Mouse (Mus musculus) yolk sac, embryonic 10.5 days (tissue): ENCODE results near the gene Zfp36.

Experiments used
- DNase-seq: peaks from one replicate; pipeline ENCODE4 v3.0.0-alpha.2; 2017; ENCODE audit warnings: low spot score

The Zfp36 gene

DNA sequence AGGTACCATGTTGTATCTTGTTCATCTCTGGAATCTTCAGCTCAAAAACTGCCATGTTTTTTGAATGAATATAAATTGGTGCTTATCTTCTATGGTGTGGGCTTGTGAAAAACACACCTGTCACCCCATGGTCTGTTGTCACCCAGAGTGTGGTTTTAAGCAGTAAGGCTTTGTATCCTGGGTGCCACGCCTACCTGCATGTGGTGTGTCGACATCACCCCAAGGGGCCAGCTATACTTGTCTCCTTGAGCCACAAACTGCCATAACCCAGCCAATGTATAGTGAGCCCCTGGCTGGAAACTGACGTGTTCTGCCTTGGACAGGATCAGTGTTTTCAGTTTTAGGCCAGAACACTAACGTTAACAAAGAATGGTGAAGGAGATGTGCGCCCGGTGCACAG is 4.1 kb upstream of the Zfp36 start:
- DNase-seq = no peak

DNA sequence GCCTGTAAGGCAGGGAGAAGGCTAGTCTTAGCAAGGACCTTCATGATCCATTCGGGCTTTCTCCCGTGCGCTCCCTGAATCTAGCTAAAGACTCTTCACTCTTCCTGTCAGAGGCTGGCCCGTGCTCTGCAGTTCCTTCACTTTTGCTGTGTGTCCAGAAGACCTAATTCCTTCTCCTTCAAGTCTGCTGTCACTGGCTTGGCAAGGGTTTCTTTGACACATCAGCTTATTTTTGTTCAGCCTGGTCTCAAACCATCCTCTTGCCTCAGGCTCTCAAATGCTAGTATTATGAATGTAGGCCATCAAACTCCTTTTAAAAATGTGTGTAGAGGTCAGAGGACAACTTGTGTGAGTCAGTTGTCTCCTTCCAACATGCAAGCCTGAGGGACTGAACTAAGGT is 3.6 kb upstream of the Zfp36 start:
- DNase-seq = no peak

DNA sequence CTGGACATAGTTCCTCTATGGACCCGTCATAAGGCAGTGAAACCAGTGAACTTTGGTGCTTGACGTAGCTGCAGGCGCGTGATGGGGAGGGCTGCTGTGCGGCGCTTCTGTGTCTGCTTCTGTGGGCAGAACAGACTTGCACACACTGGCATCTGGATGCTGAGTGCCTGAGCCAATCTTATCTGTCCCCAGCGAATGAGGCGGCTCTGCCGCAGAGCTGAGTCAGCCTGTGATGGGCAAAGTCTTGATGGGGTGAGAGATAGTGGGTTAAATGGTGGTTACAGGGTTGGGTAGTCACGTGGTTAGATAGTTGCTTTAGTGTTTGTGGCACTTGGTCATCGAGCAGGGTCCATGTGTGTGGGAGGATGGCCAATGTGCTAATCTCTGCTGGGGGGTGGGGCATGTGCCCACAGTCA is 2.9 kb upstream of the Zfp36 start:
- DNase-seq = peak; percentile 82

DNA sequence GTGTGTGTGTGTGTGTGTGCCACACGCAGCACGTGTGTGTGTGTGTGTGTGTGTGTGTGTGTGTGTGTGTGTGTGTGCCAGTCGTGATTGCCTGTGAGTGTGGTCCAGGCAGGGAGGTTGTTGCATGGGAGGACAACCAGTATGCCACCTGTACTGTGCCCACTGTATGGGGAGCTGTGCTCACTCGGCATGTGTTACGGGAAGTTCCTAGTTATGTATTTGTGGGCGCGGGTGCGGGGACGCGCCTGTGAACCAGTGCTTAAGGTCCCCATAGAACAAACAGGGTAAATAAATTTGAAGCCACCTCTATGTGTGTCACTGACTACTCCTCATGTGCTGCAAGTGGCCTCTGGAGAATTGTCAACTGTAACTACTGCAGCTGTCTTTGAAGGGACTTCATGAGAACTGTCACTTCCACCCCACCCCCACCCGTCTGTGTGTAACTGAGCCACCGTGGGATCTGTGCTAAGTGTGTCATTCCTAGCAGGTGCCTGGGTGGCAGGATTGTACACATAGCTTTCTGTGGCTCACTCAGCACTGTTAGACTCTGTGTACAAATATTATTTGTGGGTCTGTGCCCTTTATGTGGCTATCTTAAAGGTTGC is 2.4 kb upstream of the Zfp36 start:
- DNase-seq = peak; percentile 36

DNA sequence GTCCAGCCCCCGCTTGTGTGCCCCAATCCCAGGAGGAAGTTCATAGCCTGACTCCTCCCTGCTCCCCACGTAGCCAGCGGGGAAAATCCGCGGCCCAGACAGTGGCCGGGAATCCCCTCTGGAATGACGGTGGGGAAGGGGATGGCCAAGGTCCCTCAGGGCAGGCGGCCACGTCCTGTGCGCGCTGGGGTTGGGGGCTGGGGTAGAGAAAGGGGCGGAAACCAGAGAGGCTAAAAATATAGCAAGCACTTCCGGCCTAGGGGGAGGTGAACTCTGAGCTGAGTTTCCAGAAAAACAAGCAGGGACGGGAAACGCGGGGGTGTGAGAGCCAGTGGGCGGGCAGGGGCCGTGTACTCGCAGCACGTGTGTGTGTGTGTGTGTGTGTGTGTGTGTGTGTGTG is 1.9 kb upstream of the Zfp36 start:
- DNase-seq = peak; percentile 93

DNA sequence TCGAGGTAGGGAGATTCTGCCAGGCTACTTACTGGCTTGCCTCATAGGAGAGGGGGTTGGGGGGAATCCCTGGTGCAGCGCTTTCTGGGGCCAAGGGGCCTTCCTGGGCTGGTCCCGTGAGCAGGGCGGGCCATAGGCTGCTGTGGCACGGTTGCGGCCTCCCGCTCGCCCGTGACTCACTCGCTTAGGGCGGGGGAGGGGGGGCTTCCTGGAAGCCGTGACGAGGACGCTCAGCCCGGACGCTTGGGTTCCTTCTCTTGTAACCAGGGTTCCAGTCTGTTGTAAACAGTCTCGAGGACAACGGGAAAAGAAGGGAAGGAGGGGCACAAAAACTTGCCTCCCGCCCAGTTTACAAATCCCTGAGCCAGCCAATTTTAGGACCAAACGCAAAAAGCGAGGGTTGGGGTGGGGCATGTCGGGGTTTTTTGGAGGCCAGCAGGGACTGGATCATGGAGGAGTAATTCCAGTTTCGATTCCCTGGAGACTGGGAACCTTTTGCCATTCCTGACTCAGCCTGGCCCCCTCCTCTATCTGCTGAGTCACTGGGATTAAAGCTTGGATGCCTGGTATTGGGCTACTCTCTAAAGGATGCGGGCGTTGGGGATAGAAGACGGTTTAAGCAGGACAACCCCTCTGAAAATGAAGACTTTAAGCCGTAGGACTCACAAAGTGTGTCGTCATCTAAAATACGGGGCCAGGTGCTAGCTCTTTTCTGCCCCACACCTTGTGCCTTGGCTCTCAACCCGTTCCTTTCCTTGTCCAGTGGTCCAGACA is 1.2 kb upstream of the Zfp36 start:
- DNase-seq = peak; percentile 84

DNA sequence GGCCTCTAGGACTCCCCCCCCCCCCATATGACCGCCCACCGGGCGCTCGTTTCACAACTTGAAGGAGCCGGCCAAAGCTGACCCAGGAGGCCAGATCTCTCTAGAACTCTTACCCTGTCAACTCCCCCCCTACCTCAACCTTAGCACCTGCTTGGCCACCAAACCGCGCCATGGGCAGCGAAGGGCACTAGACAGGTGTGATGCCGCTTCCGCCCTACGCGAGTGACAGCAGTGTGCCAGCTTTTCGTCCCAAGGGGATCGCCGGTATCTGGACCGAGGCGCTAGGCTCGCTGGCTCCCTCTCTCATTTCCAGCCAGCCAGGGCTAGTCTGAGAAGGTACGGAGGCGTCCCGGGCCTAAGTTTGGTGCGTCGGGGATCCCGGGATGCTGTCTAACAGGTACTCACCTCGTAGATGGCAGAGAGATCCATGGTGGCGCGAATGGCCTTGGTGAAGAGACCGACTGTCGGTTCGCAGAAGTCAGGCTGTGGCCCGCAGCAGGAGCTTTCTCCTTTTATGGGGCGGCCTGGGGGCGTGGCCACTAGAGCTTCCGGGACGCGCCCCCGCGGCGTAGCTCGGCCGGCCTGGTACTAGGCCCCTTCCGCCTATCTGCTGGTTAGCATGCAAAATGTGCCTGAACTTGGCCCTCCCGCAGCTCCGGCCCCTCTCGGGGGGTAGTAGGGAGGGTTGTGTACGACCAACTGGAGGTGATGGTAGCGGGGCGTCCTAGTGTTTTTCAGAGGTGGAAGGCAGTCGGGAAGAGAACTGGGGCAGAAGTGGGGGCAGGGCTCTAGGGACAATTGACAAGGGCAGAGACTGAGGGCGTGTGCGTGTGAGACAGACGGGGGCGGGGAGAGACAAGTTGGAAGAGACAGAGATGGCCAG is 1.0 kb downstream of the Zfp36 start:
- peak; percentile 95 for DNase-seq

DNA sequence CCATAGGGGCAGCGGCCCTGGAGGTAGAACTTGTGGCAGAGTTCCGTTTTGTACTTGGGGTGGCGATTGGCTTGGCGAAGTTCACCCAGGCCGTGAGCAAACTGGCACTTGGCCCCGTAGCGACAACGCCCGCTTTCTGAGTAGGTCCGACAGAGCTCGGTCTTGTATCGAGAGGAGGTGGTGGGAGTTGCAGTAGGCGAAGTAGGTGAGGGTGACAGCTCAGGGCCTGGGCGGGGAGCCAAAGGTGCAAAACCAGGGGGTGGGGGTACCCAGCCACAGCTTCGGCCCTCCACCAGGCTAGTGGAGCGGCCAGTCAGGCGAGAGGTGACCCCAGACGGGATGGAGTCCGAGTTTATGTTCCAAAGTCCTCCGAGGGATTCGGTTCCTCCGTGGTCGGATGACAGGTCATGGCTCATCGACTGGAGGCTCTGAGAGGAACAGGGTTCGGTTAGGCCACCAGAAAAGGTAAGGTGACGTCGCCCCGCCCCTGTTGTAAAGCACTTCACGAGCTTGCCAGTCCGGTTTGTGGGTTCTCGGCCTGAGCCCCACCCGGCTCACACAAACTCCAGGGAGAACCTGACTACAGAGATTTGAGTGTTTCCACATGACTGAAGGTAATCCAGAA is 1.9 kb downstream of the Zfp36 start:
- DNase-seq = no peak

DNA sequence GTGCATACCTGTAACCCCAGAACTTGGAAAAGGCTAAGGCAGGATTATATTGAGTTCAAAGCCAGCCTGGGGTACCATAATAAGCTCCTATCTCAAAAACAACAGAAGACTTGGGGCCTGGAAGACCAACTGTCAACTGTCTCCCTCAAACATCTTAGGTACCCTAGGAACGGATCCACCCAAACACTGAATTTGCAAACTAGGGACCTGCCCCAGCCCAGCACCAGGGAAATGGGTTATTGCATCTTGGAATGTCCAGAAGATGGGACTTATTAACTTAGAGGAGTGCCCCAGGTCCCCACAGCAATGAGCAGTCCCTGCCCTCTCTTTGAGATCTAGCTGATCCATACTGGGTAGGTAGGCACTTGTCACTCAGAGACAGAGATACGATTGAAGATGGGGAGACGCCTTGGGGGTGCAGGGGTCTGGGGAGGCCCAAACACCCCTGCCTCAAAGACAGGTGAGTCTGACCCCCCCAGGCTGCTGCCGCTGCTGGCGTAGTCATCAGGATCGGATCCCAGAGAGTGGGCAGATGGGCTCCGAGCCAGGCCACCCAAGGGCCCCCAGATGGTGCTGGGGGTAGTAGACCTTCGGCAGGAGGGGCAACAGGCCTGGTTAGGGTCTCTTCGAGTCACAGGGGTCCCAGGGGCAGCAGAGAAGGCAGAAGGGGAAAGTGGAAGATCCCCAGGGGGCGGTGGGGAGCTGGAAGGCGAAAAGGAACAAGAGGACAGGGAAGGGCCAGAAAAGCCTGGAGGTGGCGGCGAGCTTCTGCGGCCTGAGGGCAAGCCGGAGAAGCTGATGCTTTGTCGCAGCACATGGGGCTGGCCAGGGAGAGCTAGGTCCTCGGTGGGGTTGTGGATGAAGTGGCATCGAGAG is 2.6 kb downstream of the Zfp36 start:
- no peak for DNase-seq

DNA sequence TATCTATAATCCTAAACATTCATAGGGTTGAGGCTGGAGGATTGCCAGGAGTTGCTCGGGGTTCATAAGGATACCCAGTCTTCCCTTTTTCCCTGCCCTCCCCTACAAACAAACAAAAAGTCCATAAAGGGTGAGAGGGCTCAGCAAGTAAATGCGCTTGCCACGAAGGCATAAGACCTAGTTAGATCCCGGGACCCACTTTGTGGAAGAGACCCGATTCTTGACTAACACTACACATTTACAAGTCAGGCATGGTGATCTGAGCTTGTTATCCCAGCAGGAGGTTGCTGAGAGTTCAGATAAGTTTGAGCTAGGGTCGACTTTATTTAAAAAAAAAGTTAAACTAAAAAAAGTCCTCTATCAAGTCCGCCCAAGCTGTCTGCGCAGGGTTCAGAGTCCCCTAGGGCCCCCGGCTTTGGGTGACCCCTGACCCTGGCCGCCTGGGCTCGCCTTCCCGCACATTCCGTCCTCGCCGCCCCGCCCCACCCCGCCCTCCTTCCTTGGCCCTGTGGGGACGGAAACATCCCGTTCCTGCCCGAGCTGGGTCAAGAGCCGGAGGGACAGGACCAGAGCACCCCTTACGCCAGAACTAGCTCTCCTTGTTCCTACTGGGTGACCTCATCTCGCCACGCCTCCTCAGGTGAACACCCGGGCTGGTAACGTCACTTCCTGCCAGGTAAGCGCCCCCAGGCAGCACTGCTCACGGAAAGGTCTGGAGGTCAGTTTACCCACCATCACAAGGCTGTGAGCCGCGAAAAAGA is 3.9 kb downstream of the Zfp36 start:
- DNase-seq = peak; percentile 96

DNA sequence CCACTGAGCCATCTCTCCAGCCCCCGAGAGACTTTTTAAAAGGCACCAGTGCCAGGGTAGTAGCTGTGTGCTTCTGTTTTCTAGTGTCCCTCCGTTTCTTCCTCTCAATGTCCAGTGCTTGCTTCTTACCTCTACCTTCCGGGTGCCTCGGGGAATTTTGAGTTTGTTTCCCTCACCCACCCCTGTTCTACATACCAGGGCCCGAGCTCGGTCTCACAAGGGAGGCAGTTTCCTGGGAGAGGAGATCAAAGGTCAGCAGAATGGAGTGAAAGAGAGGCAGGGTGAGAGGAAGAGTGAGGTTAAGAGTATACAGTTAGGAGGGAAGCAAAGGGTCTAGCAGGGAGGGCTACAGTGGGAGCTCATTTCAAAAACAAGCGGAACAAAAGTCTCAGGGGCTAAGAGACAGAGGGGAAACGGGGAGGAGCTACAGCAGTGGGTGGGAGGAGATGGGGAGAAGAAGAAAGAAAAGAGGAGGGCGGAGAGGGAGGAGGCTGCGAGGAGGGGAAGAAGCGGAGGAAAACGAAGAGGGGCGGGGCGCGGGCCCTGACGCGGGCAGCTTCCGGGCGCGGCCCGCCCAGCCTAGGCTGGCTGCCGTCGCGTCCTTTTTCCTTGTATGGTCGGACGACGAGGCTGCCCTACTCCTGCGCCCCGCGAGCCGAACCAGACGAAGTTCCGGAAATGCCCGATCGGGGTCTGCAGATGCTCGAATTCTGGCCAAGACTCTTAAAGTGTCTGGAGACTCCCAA is 4.7 kb downstream of the Zfp36 start:
- DNase-seq = peak; percentile 95

DNA sequence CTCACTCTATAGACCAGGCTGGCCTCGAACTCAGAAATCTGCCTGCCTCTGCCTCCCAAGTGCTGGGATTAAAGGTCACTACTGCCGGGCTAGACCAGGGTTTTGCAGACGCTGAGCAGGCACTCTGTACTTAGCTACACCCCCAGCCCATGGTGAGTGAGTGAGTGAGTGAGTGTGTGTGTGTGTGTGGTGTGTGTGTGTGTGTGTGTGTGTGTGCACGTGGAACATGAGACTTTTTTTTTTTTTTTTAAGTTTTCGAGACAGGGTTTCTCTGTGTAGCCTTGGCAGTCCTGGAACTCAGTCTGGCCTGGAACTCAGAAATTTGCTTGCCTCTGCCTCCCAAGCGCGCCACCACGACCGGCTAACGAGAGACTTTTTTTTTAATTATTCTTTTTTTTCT is 5.4 kb downstream of the Zfp36 start:
- DNase-seq = peak; percentile 70

DNA sequence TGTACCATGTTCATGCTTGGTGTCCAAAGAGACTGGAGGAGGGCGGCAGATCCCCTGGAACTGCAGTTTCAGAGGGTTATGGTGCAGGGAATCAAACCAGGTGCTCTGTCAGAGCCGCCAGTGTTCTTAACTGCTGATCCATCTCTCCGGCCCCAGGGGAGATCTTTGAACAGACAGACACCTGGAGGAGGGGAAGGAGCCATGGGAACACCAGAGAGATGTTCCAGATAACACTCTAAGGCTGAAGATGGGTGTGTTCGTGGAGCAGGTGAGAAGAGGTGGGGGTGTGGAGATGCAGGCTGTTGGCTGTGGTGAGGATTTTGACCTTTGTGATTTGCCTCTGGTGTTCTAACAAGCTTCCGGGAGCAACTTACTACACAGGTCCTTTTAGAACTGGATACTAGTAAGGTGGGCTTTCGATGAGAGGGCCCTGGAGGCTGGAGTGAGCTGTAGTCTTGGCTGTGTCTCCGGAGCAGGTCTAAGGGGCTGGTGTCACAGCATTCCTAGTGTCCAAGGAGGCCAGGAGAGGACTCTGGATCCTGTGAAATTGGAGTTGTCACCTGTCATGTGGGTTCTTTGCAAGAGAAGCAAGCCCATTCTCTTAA is 6.1 kb downstream of the Zfp36 start:
- DNase-seq = peak; percentile 80

DNA sequence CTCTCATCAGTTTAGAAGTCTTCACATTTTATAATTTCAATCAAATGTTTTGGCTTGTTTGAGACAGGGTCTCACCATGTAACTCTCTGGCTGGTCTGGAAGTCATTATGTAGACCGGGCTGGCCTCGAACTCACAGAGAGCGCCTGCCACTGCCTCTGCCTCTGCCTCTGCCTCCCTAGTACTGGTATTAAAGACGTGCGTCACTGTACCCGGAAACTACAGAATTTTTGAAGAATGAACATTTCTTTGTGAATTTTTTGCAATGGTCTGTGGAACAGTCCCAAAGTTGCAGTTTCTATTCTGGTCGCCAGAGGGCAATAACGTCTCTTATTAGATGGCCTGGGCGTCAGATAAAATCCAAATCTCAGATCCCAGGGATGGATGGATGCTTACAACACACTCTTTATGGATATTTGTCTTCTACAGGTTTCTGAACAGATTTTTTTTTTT is 6.9 kb downstream of the Zfp36 start:
- DNase-seq = no peak

DNA sequence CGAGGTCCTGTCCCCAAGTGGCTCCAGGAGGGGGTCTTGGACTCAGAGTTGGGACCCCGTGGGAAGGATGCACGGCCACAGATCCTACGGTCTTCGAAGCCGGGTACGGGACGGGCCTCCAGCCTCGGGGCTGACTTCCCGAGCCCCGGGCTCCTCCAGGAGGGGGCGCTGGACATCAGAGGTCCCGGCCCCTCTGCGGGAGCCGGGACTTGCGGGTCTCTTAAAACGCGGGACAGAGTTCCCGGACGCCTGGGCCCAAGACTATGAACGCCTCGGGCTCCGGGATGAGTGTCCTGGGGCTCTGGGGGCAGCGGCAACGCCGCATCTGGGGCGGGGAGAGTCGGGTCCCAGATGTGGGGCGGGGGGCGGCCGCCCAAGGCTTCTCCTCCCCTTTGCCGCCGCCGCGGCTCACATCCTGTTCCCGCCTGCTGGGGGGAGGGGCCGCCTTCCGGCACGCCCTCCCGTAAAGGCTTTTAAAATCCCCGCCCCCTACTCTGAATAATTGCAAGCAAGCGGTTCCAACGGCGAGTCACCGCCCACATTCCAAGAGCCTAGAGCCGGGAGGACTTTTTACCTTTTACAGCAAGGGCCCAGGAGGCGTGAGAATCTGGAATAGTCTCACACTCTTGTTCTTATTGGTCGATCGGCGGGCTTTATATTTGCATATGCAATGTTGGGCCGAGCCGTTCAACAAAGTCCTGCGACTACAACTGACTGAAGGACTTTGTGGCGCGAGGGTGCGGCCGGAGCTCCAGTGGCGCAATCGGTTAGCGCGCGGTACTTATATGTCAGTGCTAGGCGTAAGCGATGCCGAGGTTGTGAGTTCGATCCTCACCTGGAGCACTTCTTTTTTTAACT is 7.6 kb downstream of the Zfp36 start, which contains the start of gene Plekhg2:
Gene Plekhg2, minus strand, starts transcription at position 349 of the 858 bp plus-strand sequence.
- peak; percentile 99 for DNase-seq

DNA sequence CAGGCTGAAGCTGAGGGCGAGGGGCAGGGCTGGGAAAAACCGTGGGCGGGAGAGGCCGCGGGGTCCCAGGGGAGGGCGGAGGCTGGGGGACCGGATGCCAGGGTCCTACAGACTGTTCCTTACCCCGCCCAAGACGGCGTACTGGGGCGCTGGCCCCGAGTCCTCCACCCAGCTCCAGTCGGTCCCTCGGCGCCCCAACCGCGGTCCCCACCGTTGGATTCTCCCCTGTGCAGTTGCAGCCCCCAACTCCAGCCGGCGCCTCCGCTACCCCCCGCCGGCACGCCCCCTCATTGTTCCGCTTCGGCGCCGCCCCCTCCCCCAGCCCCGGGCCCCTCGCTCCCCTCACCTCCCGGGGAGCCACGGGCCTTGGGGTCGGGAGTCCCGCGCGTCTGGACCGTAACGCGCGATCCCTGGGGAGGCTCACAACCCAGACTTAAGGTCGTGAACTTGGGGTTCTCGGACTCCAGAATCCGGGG is 8.5 kb downstream of the Zfp36 start:
- DNase-seq = peak; percentile 74

DNA sequence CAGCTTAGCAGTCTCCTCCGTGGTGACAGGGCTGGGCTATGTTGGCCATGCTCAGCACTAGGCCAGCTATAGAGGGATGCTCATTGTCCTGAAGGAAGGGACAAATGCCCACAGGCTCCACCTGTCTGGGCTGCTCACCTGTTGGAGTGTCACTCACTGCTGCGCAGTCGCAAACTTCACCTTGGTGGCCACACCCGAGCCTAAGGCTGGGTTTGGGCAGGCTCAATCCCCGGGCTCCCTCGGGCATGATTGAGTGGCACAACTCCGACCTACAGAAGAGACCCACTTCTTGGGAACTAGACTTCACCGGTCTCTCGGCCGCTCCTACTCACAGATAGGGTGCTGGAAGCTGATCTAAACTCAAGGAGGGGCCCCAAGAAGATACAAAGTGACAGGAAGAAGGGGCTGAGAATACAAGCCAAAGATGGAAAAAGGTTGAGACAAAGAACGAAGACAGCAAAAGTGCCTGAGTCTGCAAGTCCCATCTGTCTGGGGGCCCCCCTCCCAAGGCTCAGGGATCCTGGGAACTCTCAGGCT is 9.0 kb downstream of the Zfp36 start:
- DNase-seq = no peak

DNA sequence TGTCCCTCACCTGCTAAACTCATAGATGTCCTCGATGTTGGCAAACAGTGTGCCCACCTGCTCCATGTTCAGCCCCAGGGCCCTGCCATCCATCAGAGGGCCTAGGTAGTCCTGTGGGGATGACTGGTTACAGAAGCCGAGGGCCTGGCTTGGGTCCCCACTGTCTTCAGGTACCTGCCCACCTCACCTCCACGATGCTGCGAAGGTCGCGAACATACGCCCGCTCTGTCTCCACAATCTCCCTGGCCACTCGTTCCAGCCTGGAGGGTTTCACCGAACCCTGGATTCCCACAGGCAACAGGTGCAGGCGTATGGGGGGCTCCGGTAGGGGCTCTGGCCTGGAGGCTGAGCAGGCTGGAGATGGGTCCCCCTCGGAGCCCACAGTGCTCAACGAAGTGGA is 10.0 kb downstream of the Zfp36 start:
- DNase-seq = no peak
